Mouse (Mus musculus) left cerebral cortex, postnatal 36 days (tissue): Measurements from ENCODE around the gene Bzw1. TPM values are rescaled to one million over a fixed set of nuclear protein-coding genes. Genes with fewer than 3 reads are reported as not detected.

Experiments
- DNase-seq, 2 experiments: peaks; one replicate each; pipeline ENCODE4 v3.0.0; 2021 to 2022; ENCODE audit warnings: low spot score in 2 of 2, mixed read lengths in 1 of 2
- intact Hi-C: fragments of 180-260 bp; cut with DNase I; formaldehyde crosslinking; loops from one replicate; pipeline ENCODE4 v1.15.1; 2025
- total RNA-seq, 2 experiments: library from RNA; stranded (reverse); gene quantifications; 2 replicates each; pipeline ENCODE4 v1.2.3; 2021

Gene Bzw1
- total RNA-seq, 2 experiments from 2014 or later: 138 to 161 TPM

GRCm38 (mm10) chr1:58445143-58445722 lies 52.5 kb downstream of the Bzw1 start, which contains the start of the genes Nif3l1 and Ppil3:
TSS of gene Nif3l1 (plus strand) at chr1:58445151.
TSS of gene Ppil3 (minus strand) at chr1:58445486.
- peak; percentile 91 to 94 for DNase-seq
- intact Hi-C loops: no loop called here

- intact Hi-C loops: no loop called here
Observed at GRCm38 (mm10) chr1:58445861-58446260, 53.2 kb downstream of the Bzw1 start.

DNA sequence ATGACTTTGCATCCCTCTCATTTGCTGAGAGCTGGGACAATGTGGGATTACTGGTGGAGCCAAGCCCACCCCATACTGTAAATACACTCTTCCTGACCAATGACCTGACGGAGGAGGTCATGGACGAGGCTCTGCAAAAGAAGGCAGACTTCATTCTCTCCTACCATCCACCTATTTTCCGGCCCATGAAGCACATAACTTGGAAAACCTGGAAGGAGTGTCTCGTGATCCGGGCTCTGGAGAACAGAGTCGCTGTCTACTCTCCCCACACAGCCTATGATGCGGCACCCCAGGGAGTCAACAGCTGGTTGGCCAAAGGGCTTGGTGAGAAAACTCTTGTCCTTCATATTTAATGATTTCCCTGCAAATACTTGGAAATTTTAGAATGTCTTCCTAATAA lies 55.1 kb downstream of the Bzw1 start:
- intact Hi-C loops: no loop called here
- DNase-seq: no peak

More at GRCm38 (mm10) chr1:58445861-58446260, 53.2 kb downstream of the Bzw1 start:
- DNase-seq: no peak

DNA sequence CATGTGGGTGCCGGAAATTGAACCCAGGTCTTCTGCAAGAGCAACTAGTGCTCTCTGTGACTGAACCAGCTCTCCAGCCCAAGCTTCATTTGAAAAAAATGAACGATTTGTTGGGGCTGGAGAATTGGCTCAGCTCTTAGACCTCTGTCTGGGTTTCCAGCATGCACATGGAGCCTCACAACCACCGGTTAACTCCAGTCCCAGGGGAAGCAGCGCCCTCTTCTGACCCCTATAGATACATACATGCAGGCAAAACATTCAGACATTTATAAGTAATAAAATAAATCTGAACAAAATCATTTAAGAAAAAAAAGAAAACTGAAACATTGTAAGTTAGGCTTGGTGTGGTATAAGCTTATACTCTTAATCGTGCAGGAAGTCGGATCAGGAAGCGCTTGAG lies 55.7 kb downstream of the Bzw1 start:
- intact Hi-C loops: no loop called here
- no peak for DNase-seq

DNA sequence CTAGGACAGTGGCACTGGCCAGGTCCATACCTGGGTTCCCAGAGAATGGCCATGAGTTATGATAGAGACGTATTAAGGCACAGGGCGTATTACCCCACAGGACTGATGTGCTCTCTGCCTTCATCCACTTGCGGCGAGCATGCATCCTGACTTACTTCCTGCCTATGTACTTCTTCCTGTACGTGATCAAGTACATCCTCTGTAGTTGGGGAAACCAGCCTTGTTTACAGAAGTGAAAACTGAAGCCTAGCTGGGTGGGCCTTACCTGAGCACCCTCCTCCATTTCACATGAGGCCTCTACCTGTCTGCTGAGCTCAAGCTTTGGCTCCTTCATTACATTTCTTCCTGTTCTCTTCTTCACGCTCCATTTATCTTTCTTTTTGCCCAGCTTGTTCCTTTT lies 61.6 kb downstream of the Bzw1 start:
- intact Hi-C loops: no loop called here
- no peak for DNase-seq

Other genes with a start within 250 kb of the Bzw1 start
- gene Aox4, start 182.5 kb upstream of the Bzw1 start, total RNA-seq: 1 to 10 TPM; 5.3 to 5.8 TPM
- gene Aox2, start 114.6 kb upstream of the Bzw1 start, total RNA-seq: not detected
- 100 to 1,000 TPM in 1 of 2 experiments, 10 to 100 TPM in 1; 81.3 to 117 TPM for gene Clk1, start 31.2 kb downstream of the Bzw1 start, total RNA-seq
- 10 to 100 TPM; 15.9 to 21.6 TPM for gene Nif3l1, start 52.3 kb downstream of the Bzw1 start, total RNA-seq
- 10 to 100 TPM; 27.1 to 27.9 TPM for gene Ppil3, start 52.6 kb downstream of the Bzw1 start, total RNA-seq
- 10 to 100 TPM; 29.6 to 32.4 TPM for gene Orc2, start 112.2 kb downstream of the Bzw1 start, total RNA-seq
- 100 to 1,000 TPM; 130 to 160 TPM for gene Fam126b, start 193.4 kb downstream of the Bzw1 start, total RNA-seq
- 100 to 1,000 TPM in 1 of 2 experiments, 10 to 100 TPM in 1; 91.6 to 107 TPM for gene Ndufb3, start 193.5 kb downstream of the Bzw1 start, total RNA-seq